Mouse (Mus musculus) spleen, postnatal 14 days (tissue): ENCODE results near the gene Obp1a.

ENCODE experiments used
- DNase-seq, 2 experiments: peaks; one replicate each; pipeline ENCODE4 v3.0.0; 2021 to 2022; ENCODE audit warnings: low spot score in 2 of 2

Obp1a gene

DNA sequence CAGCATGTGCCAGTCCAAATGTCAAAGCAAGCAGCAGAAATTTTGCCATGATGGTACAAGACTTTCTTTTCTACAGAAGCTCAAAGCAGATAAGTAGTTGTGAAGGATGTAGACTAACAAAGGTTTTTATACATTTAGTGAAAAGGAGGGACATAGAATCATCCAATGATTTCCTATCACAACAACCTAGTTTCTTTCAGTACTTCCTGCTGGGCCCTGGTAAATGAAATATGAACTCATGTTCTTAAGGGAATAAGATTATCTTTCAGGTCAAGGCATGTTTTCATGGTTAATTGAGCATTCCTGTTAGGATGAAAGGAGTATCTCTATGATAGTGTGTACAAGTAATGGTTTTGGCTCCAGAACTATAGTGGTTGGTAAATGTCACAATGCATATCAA lies at the start of gene Obp1a:
Gene Obp1a, minus strand, starts transcription at position 101 of the 400 bp plus-strand sequence.
- no peak for DNase-seq

DNA sequence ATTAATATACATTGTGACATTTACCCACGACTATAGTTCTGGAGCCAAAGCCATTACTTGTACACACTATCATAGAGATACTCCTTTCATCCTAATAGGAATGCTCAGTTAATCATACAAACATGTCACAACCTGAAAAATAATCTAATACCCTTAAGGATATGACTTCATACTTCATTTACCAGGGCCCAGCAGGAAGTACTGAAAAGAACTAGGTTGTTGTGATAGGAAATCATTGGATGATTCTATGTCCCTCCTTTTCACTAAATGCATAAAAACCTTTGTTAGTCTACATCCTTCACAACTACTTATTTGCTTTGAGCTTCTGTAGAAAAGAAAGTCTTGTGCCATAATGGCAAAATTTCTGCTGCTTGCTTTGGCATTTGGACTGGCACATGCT lies 34.0 kb upstream of the Obp1a start, which contains the start of gene Gm5938:
Gene Gm5938, plus strand, starts transcription at position 301 of the 400 bp plus-strand sequence.
- no peak for DNase-seq
